Mouse (Mus musculus): ENCODE measurements around the gene Cdr2l. TPM values are rescaled to one million over a fixed set of nuclear protein-coding genes. Genes with fewer than 3 reads are reported as not detected.
A peak's percentile ranks its signal among the peaks of the same experiment; 100 is the strongest.

The Cdr2l gene
- polyA plus RNA-seq, 1 experiment from 2014 or later = 18.5 TPM

DNA sequence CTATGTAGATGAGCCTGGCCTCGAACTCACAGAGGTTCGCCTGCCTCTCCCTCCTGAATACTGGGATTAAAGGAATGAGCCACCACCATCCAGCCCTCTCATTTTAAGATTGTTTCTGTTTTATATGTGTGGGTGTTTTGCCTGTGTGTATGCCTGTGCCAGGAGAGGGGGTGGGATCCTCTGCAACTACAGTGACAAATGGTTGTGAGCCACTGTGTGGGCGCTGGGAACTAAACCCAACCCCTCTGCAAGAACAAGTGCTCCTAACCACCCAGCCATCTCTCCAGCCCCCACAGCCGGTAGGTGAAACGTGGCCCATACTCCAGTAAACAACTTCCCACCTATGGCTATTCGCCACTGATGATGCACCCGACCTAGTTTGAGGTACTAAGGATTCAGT, 9.6 kb downstream of the Cdr2l start:
- 87% methylated on average over 7 of the region's 7 CpGs for WGBS
- Histone ChIP-seq H3K36me3 (ENCODE audit: control insufficient read depth, insufficient read depth, low read length) (peaks cover 36% of the 10 kb centered on the region), H3K9ac (ENCODE audit: low read depth, low read length) (no peak overlapping the region), H3K9me3 (replicated peaks; ENCODE audit: control insufficient read depth, low read length, poor library complexity, severe bottlenecking) (no peaks in the 10 kb centered on the region), H3K4me1 (ENCODE audit: control insufficient read depth, insufficient read depth, low read length) (no peaks in the 10 kb centered on the region), H3K4me3 (ENCODE audit: low read depth, low read length) (no peak overlapping the region), H3K27me3 (ENCODE audit: control insufficient read depth, insufficient read depth, low read depth, low read length) (no peaks in the 10 kb centered on the region), H3K27ac (ENCODE audit: low read length) (no peak overlapping the region), H3K4me2 (ENCODE audit: low read length) (no peak overlapping the region)
- no peak for ATAC-seq

DNA sequence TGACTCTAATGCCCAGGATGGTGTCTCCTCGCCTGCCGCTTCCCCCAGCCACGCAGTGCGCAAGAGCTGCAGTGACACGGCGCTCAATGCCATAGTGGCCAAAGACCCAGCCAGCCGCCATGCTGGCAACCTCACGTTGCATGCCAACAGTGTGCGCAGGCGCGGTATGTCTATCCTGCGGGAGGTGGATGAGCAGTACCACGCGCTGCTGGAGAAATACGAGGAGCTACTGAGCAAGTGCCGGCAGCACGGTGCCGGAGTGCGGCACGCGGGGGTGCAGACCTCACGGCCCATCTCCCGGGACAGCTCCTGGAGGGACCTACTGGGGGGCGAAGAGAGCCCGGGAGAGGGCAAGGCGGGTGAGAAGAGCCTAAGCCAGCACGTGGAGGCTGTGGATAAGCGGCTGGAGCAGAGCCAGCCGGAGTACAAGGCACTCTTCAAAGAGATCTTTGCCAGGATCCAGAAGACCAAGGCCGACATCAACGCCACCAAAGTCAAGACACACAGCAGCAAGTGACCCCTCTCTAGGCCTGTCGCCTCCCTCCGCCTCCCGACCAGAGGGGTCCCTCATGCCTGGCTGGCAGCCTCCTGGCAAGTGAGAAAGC, 12.1 kb downstream of the Cdr2l start:
- no peak for ATAC-seq
- Histone ChIP-seq H3K27ac (ENCODE audit: low read length) (no peak overlapping the region), H3K27me3 (ENCODE audit: control insufficient read depth, insufficient read depth, low read depth, low read length) (no peaks in the 10 kb centered on the region), H3K9ac (ENCODE audit: low read depth, low read length) (no peak overlapping the region), H3K36me3 (ENCODE audit: control insufficient read depth, insufficient read depth, low read length) (peaks cover 36% of the 10 kb centered on the region), H3K4me3 (ENCODE audit: low read depth, low read length) (no peak overlapping the region), H3K4me1 (ENCODE audit: control insufficient read depth, insufficient read depth, low read length) (no peaks in the 10 kb centered on the region), H3K4me2 (ENCODE audit: low read length) (no peak overlapping the region), H3K9me3 (replicated peaks; ENCODE audit: control insufficient read depth, low read length, poor library complexity, severe bottlenecking) (no peaks in the 10 kb centered on the region)
- 71% methylated on average over 34 of the region's 34 CpGs for WGBS

DNA sequence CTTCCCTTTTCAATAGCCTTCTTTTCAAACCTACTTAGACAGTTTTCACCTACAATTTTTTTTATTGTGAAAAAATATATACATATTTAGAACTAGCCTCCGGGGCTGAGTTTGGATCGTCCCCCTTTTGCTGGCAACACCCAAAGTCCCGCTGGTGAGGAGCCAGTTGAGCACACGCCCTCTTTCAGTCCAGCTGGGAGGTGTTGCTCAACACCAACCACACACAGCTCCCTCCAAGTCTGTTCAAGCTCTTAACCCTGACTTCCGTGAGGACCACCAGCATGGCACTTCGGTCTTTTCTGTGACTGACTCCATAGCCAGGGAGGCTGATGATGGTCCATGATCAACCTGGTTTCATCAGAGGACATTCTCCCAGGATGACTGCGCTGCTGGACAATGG, 16.4 kb downstream of the Cdr2l start:
- H3K27ac ChIP-seq (ENCODE audit: low read length) = no peak overlapping the region
- H3K4me1 ChIP-seq (ENCODE audit: control insufficient read depth, insufficient read depth, low read length) = peaks cover 13% of the 10 kb centered on the region
- H3K9ac ChIP-seq (ENCODE audit: low read depth, low read length) = no peak overlapping the region
- 83% methylated on average over 7 of the region's 7 CpGs for WGBS
- ATAC-seq = no peak
- no peaks in the 10 kb centered on the region for H3K9me3 ChIP-seq (replicated peaks; ENCODE audit: control insufficient read depth, low read length, poor library complexity, severe bottlenecking)
- no peaks in the 10 kb centered on the region for H3K27me3 ChIP-seq (ENCODE audit: control insufficient read depth, insufficient read depth, low read depth, low read length)
- no peak overlapping the region for H3K4me3 ChIP-seq (ENCODE audit: low read depth, low read length)
- H3K36me3 ChIP-seq (ENCODE audit: control insufficient read depth, insufficient read depth, low read length) = peaks cover 18% of the 10 kb centered on the region
- no peak overlapping the region for H3K4me2 ChIP-seq (ENCODE audit: low read length)

DNA sequence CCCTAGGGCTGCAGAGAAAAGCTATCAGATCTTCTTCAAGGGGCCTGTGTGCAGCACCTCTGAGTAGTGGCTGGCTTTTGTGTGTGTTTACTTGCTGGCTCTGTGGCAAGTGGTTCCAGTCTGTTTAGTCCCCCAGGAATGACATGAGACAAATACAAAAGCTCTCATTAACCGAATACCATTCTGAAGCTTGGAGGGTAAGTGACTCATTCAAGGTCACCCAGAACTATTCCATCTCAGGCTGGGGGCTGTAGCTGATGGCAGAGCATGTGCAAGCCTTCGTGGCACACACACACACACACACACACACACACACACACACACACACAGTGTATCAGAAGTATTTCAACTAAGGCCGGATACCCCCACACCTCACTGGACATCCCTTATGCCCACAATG, 18.4 kb downstream of the Cdr2l start:
- Histone ChIP-seq H3K9ac (ENCODE audit: low read depth, low read length) (no peak overlapping the region), H3K9me3 (replicated peaks; ENCODE audit: control insufficient read depth, low read length, poor library complexity, severe bottlenecking) (no peaks in the 10 kb centered on the region), H3K27me3 (ENCODE audit: control insufficient read depth, insufficient read depth, low read depth, low read length) (no peaks in the 10 kb centered on the region), H3K4me1 (ENCODE audit: control insufficient read depth, insufficient read depth, low read length) (peaks cover 26% of the 10 kb centered on the region), H3K27ac (ENCODE audit: low read length) (peak overlapping the region; percentile 77), H3K4me2 (ENCODE audit: low read length) (no peak overlapping the region), H3K4me3 (ENCODE audit: low read depth, low read length) (no peak overlapping the region), H3K36me3 (ENCODE audit: control insufficient read depth, insufficient read depth, low read length) (peaks cover 5% of the 10 kb centered on the region; the same call in 1 of the 2 replicates)
- 83% methylated on average over 3 of the region's 3 CpGs for WGBS
- no peak for ATAC-seq

DNA sequence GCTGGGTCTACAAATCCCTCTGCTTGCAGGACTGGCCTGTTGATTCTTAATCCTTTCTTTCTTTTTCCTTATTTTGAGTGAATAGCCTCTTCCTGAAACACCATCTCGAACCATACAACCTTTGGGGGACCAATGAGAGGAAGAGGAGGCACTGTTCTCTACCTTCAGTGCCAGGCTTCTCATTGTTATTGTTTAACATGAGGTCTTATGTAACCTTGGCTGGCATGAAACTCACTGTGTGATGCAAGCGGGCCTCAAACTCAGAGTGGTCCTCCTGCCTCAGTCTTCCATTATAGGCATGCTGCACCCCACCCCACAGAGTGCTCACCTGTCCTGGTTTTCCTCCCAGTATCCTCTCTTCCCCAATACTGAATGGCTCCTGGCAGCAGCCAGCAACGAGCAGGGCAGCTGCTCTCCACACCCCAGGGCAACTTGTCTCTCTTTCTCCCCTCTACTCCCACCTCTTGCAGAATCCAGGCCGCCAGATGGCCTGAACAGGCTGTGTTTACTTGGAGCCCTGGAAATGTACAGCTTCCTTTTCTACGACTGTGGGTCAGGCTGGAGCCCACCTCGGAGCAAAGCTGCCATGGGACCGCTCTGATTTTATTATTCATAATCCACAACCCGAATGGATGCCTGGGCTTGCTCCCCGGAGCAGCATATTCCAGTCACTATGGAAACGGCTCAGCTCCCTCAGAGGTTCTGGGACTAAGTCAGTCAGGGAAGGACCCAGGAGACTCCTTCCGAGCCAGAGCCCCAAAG, 19.1 kb downstream of the Cdr2l start:
- Histone ChIP-seq H3K4me3 (ENCODE audit: low read depth, low read length) (no peak overlapping the region), H3K36me3 (ENCODE audit: control insufficient read depth, insufficient read depth, low read length) (peaks cover under 1% of the 10 kb centered on the region; the same call in 1 of the 2 replicates), H3K9me3 (replicated peaks; ENCODE audit: control insufficient read depth, low read length, poor library complexity, severe bottlenecking) (no peaks in the 10 kb centered on the region), H3K27ac (ENCODE audit: low read length) (peak overlapping the region; percentile 77), H3K27me3 (ENCODE audit: control insufficient read depth, insufficient read depth, low read depth, low read length) (no peaks in the 10 kb centered on the region), H3K9ac (ENCODE audit: low read depth, low read length) (peak overlapping the region; percentile 27; the same call in 1 of the 2 replicates), H3K4me1 (ENCODE audit: control insufficient read depth, insufficient read depth, low read length) (peaks cover 28% of the 10 kb centered on the region), H3K4me2 (ENCODE audit: low read length) (peak overlapping the region; percentile 28; the same call in 1 of the 2 replicates)
- peak; percentile 57; the same call in 1 of the 2 replicates for ATAC-seq
- 24% methylated on average over 11 of the region's 11 CpGs for WGBS

DNA sequence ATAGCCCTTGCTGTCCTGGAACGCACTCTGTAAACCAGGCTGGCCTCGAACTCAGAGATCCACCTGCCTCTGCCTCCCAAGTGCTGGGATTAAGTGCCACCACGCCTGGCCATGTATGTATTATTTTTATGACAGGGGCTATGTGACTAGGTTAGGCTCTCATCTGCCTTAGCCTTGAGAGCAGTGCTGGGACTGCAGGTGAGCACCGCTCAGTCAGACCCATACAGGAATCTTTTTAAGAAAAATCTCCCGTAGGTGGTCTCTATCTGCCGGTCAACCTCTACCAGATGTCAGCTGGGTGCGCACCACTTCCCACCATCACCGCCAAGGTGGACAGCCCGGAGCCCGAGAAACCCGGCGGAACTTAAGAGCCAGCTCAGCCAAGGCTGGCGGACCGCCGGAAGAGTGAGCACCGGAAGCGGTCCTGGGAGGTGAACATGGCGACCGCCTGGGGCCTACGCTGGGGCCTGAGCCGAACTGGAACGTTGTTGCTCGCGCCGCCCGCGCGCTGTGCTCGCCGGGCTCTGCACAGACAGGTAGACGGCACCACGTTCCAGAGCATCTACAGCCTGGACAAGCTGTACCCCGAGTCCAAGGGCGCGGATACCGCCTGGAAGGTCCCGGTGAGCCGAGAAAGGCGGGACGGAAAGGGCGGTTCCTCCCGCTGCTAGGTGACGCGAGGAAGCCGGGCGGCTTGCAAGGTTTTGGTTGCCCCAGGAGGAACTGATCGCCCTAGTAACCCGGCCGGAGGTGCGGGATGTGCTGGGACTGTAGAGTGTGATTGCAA, 21.8 kb downstream of the Cdr2l start, which contains the start of gene Mrpl58:
Gene Mrpl58, plus strand, starts transcription at position 415 of the 787 bp plus-strand sequence.
- ATAC-seq = peak; percentile 87
- peak within 1 kb of the TSS; percentile 63 for H3K4me2 ChIP-seq (ENCODE audit: low read length)
- no peaks in the 10 kb centered on the region for H3K9me3 ChIP-seq (replicated peaks; ENCODE audit: control insufficient read depth, low read length, poor library complexity, severe bottlenecking)
- WGBS = 3% methylated on average over 50 of the region's 50 CpGs
- H3K27ac ChIP-seq (ENCODE audit: low read length) = peak within 1 kb of the TSS; percentile 94
- no peaks in the 10 kb centered on the region for H3K27me3 ChIP-seq (ENCODE audit: control insufficient read depth, insufficient read depth, low read depth, low read length)
- H3K4me3 ChIP-seq (ENCODE audit: low read depth, low read length) = peak within 1 kb of the TSS; percentile 78
- H3K4me1 ChIP-seq (ENCODE audit: control insufficient read depth, insufficient read depth, low read length) = peaks cover 31% of the 10 kb centered on the region
- peak within 1 kb of the TSS; percentile 91 for H3K9ac ChIP-seq (ENCODE audit: low read depth, low read length)
- H3K36me3 ChIP-seq (ENCODE audit: control insufficient read depth, insufficient read depth, low read length) = no peaks in the 10 kb centered on the region

DNA sequence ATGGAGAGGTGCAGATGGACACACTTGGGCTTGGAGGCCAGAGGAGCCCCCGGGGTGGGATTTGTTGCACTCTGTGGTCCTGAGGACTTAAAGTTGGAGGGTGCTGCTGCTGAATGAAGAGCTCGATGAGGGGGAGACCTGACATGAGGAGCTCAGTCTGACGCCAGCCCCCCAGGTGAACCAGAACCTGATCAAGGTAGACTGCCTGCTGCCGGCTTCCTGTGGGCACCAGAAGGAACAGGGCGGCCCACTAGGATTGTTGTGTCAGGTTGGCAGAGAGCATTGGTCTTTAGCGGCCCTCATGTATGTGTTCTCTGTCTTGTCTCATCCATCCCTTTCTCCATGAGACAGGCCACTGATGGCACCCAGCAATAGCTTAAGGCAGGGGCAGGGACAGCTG, 24.0 kb downstream of the Cdr2l start:
- H3K4me3 ChIP-seq (ENCODE audit: low read depth, low read length) = no peak overlapping the region
- peaks cover 31% of the 10 kb centered on the region for H3K4me1 ChIP-seq (ENCODE audit: control insufficient read depth, insufficient read depth, low read length)
- no peak overlapping the region for H3K27ac ChIP-seq (ENCODE audit: low read length)
- H3K4me2 ChIP-seq (ENCODE audit: low read length) = no peak overlapping the region
- 96% methylated on average over 6 of the region's 6 CpGs for WGBS
- H3K9ac ChIP-seq (ENCODE audit: low read depth, low read length) = no peak overlapping the region
- H3K9me3 ChIP-seq (replicated peaks; ENCODE audit: control insufficient read depth, low read length, poor library complexity, severe bottlenecking) = no peaks in the 10 kb centered on the region
- no peaks in the 10 kb centered on the region for H3K27me3 ChIP-seq (ENCODE audit: control insufficient read depth, insufficient read depth, low read depth, low read length)
- ATAC-seq = no peak
- peaks cover 2% of the 10 kb centered on the region for H3K36me3 ChIP-seq (ENCODE audit: control insufficient read depth, insufficient read depth, low read length)

DNA sequence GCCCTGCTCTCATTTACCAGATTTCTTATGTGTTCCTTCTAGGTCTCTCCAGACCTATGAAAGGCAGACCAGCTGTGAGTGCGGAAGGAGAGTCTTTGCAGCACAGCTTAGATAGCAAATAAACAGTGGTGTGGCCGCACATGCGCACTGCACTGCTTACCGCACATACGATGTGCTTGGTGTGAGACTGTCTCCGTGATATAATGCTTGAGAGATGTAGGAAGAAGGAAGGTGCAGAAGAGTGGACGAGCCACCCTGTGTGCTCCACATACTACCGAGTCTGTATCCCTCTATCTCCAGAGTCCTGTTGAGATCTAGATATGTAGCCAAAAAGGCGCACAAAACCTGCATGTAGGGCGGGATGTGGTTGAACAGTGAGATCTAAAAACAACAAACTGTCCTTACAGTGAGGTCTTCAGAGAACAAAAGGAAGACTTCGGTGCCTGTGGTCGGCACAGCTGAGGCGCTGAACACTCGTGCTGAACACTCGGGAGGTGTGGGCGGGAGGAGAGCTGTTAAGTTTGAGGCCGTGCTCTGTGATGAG, 25.2 kb downstream of the Cdr2l start:
- no peak overlapping the region for H3K4me2 ChIP-seq (ENCODE audit: low read length)
- H3K27ac ChIP-seq (ENCODE audit: low read length) = no peak overlapping the region
- H3K9ac ChIP-seq (ENCODE audit: low read depth, low read length) = no peak overlapping the region
- H3K27me3 ChIP-seq (ENCODE audit: control insufficient read depth, insufficient read depth, low read depth, low read length) = no peaks in the 10 kb centered on the region
- no peak for ATAC-seq
- no peaks in the 10 kb centered on the region for H3K9me3 ChIP-seq (replicated peaks; ENCODE audit: control insufficient read depth, low read length, poor library complexity, severe bottlenecking)
- H3K4me1 ChIP-seq (ENCODE audit: control insufficient read depth, insufficient read depth, low read length) = peaks cover 32% of the 10 kb centered on the region
- H3K36me3 ChIP-seq (ENCODE audit: control insufficient read depth, insufficient read depth, low read length) = peaks cover 9% of the 10 kb centered on the region
- 95% methylated on average over 17 of the region's 17 CpGs for WGBS
- no peak overlapping the region for H3K4me3 ChIP-seq (ENCODE audit: low read depth, low read length)
